Mouse (Mus musculus): Measurements from ENCODE around the gene Smco2. TPM values are rescaled to one million over a fixed set of nuclear protein-coding genes. Genes with fewer than 3 reads are reported as not detected.
A peak's percentile ranks its signal among the peaks of the same experiment; 100 is the strongest.
"Not testable (repeated sequence)": the region's sequence is repeated elsewhere in the genome, so short reads cannot be mapped to it uniquely, and the experiment has no call there.

Gene Smco2
- total and polyA plus RNA-seq, 3 experiments, result 0.76 to 2.0 (median 2.0) TPM

DNA sequence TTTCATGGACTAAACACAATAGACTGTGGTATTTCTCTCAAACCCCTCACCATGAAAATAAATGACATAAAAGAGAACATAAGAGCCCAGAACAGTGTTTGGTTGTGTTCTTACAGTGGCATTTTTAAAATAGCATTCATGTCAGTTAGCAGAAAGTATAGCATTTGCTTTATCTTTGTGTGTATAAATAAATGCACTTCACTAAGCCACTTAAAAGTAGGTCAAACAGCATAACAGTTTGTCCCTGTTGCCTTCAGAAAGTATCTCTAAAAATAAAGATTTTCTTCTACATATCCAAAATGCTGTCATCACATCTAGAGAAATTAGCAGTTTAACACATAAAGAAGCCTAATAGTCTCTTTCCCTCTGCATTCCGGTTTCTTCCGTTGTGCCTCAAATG is 7.5 kb downstream of the Smco2 start:
- Histone ChIP-seq H3K36me3 (ENCODE audit: control insufficient read depth, insufficient read depth, low read length) (no peaks in the 10 kb centered on the region), H3K9ac (ENCODE audit: low read depth, low read length) (no peak overlapping the region), H3K27me3 (ENCODE audit: control insufficient read depth, insufficient read depth, low read length) (no peaks in the 10 kb centered on the region), H3K27ac (peak overlapping the region; percentile 75), H3K4me3 (no peak overlapping the region), H3K4me1 (ENCODE audit: control insufficient read depth, insufficient read depth, low read length) (peaks cover 1% of the 10 kb centered on the region; the same call in 1 of the 2 replicates), H3K79me2 (replicated peaks; ENCODE audit: control insufficient read depth, insufficient read depth, low read length) (no peaks in the 10 kb centered on the region)
- 47% methylated on average over 2 of the region's 2 CpGs for WGBS
- no peak for TF ChIP-seq CTCF (IDR thresholded peaks at IDR 0.05)
- no peak for DNase-seq
- intact Hi-C loops (cut with DNase I), result no loop called here

DNA sequence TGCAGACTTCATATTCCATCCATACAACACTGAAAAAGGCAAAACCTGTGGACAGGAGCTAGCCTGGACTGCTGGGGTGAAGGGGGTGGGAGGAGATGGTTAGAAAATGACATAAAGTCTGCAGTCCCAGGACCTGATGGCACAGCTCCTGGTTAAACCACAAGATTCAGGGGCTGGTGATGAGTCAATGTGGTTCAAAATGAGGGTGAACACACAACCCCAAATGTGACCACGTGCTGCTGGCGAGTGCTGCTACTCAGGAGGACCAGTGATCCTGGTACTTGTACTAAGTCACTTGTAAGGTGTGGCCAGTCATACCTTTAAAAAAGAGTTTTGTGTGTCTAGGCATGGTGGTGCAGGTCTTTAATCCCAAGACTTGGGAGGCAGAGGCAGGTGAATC is 13.2 kb downstream of the Smco2 start:
- Histone ChIP-seq H3K4me3 (no peak overlapping the region), H3K9ac (ENCODE audit: low read depth, low read length) (no peak overlapping the region), H3K27ac (no peak overlapping the region), H3K79me2 (replicated peaks; ENCODE audit: control insufficient read depth, insufficient read depth, low read length) (no peaks in the 10 kb centered on the region), H3K27me3 (ENCODE audit: control insufficient read depth, insufficient read depth, low read length) (no peaks in the 10 kb centered on the region), H3K4me1 (ENCODE audit: control insufficient read depth, insufficient read depth, low read length) (no peaks in the 10 kb centered on the region), H3K36me3 (ENCODE audit: control insufficient read depth, insufficient read depth, low read length) (no peaks in the 10 kb centered on the region)
- intact Hi-C loops (cut with DNase I), result no loop called here
- WGBS, result 96% methylated on average over 2 of the region's 2 CpGs
- TF ChIP-seq EP300 (IDR thresholded peaks at IDR 0.05; ENCODE audit: insufficient read depth, low read depth, low read length), result no peak
- no peak for TF ChIP-seq POLR2A (IDR thresholded peaks at IDR 0.05; ENCODE audit: insufficient read depth, low read depth, low read length)
- no peak for TF ChIP-seq CTCF (IDR thresholded peaks at IDR 0.05)
- no peak for DNase-seq

DNA sequence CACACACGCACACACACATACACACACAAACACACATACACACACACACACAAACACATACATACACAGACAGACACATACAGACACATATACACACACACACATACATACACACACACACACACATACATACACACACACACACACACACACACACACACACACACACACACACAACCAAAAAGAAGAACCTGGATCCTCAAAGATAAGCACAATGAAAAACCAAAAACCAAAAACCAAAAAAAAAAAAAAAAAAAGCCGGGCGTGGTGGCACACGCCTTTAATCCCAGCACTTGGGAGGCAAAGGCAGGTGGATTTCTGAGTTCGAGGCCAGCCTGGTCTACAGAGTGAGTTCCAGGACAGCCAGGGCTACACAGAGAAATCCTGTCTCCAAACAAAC is 14.5 kb downstream of the Smco2 start:
- H3K79me2 ChIP-seq (replicated peaks; ENCODE audit: control insufficient read depth, insufficient read depth, low read length); DNase-seq; H3K4me3 ChIP-seq; H3K9ac ChIP-seq (ENCODE audit: low read depth, low read length); H3K36me3 ChIP-seq (ENCODE audit: control insufficient read depth, insufficient read depth, low read length); H3K4me1 ChIP-seq (ENCODE audit: control insufficient read depth, insufficient read depth, low read length); intact Hi-C loops (cut with DNase I); H3K27me3 ChIP-seq (ENCODE audit: control insufficient read depth, insufficient read depth, low read length); H3K27ac ChIP-seq: not testable (repeated sequence)
- 92% methylated on average over 3 of the region's 5 CpGs for WGBS

DNA sequence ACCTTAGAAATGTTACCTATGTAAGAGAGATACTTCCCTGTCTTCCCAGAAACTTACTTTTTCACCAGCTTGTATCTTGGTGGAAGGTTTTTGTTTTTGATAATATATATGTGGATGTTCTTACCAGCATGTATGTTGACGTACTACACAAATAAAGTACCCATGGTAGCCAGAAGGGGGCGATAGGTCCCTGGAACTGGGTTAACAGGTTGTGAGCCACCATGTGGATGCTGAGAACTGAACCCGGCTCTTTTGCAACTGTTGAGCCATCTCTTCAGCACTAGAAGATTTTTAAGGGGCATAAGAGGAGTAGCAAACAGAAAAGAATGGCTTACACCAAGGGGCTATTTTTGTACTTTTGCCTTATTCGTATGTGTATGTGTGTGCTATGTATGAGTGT is 15.8 kb downstream of the Smco2 start:
- no peak overlapping the region for H3K9ac ChIP-seq (ENCODE audit: low read depth, low read length)
- H3K79me2 ChIP-seq (replicated peaks; ENCODE audit: control insufficient read depth, insufficient read depth, low read length), result no peaks in the 10 kb centered on the region
- intact Hi-C loops (cut with DNase I), result no loop called here
- H3K4me3 ChIP-seq, result no peak overlapping the region
- no peak for DNase-seq
- no peaks in the 10 kb centered on the region for H3K27me3 ChIP-seq (ENCODE audit: control insufficient read depth, insufficient read depth, low read length)
- TF ChIP-seq CTCF (IDR thresholded peaks at IDR 0.05), result peak; percentile 46
- TF ChIP-seq EP300 (IDR thresholded peaks at IDR 0.05; ENCODE audit: insufficient read depth, low read depth, low read length), result no peak
- no peak for TF ChIP-seq POLR2A (IDR thresholded peaks at IDR 0.05; ENCODE audit: insufficient read depth, low read depth, low read length)
- no peaks in the 10 kb centered on the region for H3K36me3 ChIP-seq (ENCODE audit: control insufficient read depth, insufficient read depth, low read length)
- H3K27ac ChIP-seq, result no peak overlapping the region
- no peaks in the 10 kb centered on the region for H3K4me1 ChIP-seq (ENCODE audit: control insufficient read depth, insufficient read depth, low read length)
- 82% methylated on average over 4 of the region's 4 CpGs for WGBS

DNA sequence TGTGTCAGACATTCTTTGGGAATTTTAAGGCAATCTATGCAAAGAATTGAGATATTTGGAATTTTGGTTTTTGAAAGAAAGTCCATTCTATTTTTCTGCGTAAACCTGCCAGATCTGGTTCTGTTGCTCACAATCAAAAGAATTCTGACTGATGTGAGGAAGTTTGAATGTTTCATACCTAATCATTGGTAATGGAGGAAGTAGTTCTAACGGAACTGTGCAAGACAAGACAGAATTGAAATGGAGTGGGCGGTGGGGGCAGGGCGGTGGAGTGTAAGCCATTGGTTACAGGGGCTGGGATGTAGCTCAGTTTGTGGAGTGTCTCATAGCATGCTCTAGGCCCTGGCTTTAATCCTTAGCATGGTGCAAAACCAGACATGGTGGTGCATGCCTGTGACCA is 22.1 kb downstream of the Smco2 start:
- H3K27me3 ChIP-seq (ENCODE audit: control insufficient read depth, insufficient read depth, low read length), result no peaks in the 10 kb centered on the region
- H3K4me1 ChIP-seq (ENCODE audit: control insufficient read depth, insufficient read depth, low read length), result no peaks in the 10 kb centered on the region
- no peaks in the 10 kb centered on the region for H3K36me3 ChIP-seq (ENCODE audit: control insufficient read depth, insufficient read depth, low read length)
- no peak for TF ChIP-seq POLR2A (IDR thresholded peaks at IDR 0.05; ENCODE audit: insufficient read depth, low read depth, low read length)
- TF ChIP-seq CTCF (IDR thresholded peaks at IDR 0.05), result no peak
- no peak for TF ChIP-seq EP300 (IDR thresholded peaks at IDR 0.05; ENCODE audit: insufficient read depth, low read depth, low read length)
- 79% methylated on average over 4 of the region's 4 CpGs for WGBS
- H3K27ac ChIP-seq, result no peak overlapping the region
- H3K4me3 ChIP-seq, result no peak overlapping the region
- intact Hi-C loops (cut with DNase I), result no loop called here
- no peak for DNase-seq
- no peak overlapping the region for H3K9ac ChIP-seq (ENCODE audit: low read depth, low read length)
- H3K79me2 ChIP-seq (replicated peaks; ENCODE audit: control insufficient read depth, insufficient read depth, low read length), result no peaks in the 10 kb centered on the region

DNA sequence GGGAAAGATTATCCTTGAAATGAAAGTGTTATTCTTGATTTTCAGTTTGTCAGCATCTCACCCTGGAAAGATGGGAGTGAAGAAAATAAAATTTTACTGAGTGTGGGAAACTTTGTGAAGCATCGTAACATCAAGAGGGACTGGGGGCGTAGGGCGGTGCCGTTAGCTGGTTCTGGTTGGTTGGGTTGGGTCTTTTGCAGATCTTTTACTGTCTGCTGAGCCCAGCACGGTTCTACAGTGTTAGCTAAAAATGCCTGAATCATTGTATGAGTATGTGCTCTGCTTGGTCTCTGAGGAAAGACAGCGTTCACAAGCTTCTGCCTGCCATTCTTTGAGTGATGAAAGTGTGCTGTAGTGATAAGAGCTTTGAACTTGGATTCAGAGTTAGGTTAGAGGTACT is 24.5 kb downstream of the Smco2 start:
- no peak for DNase-seq
- intact Hi-C loops (cut with DNase I), result no loop called here
- Histone ChIP-seq H3K79me2 (replicated peaks; ENCODE audit: control insufficient read depth, insufficient read depth, low read length) (no peaks in the 10 kb centered on the region), H3K27ac (no peak overlapping the region), H3K9ac (ENCODE audit: low read depth, low read length) (no peak overlapping the region), H3K36me3 (ENCODE audit: control insufficient read depth, insufficient read depth, low read length) (no peaks in the 10 kb centered on the region), H3K4me1 (ENCODE audit: control insufficient read depth, insufficient read depth, low read length) (no peaks in the 10 kb centered on the region), H3K27me3 (ENCODE audit: control insufficient read depth, insufficient read depth, low read length) (no peaks in the 10 kb centered on the region), H3K4me3 (no peak overlapping the region)
- 70% methylated on average over 6 of the region's 6 CpGs for WGBS
- TF ChIP-seq CTCF (IDR thresholded peaks at IDR 0.05), result no peak
- TF ChIP-seq POLR2A (IDR thresholded peaks at IDR 0.05; ENCODE audit: insufficient read depth, low read depth, low read length), result no peak
- no peak for TF ChIP-seq EP300 (IDR thresholded peaks at IDR 0.05; ENCODE audit: insufficient read depth, low read depth, low read length)

DNA sequence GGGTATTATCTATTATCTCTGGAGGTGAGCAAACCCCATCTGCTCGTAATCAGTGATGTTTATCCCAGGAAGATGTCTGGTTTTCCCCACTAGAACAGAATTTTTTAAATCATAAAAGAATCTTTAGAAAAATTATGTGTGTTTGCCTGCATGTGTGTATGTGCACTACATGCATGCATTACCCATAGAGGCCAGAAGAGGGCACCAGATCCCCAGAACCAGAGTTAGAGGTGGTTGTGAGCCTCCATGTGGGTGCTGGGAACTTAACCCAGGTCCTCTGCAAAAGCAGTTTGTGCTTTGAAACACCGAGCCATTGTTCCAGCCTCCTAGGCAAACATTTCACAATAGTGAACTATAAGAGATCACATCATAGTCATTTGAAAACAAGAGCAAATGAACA is 26.9 kb downstream of the Smco2 start:
- Histone ChIP-seq H3K9ac (ENCODE audit: low read depth, low read length) (no peak overlapping the region), H3K27ac (no peak overlapping the region), H3K4me3 (no peak overlapping the region), H3K4me1 (ENCODE audit: control insufficient read depth, insufficient read depth, low read length) (no peaks in the 10 kb centered on the region), H3K79me2 (replicated peaks; ENCODE audit: control insufficient read depth, insufficient read depth, low read length) (no peaks in the 10 kb centered on the region), H3K36me3 (ENCODE audit: control insufficient read depth, insufficient read depth, low read length) (no peaks in the 10 kb centered on the region), H3K27me3 (ENCODE audit: control insufficient read depth, insufficient read depth, low read length) (no peaks in the 10 kb centered on the region)
- intact Hi-C loops (cut with DNase I), result no loop called here
- WGBS, result 95% methylated on average over 2 of the region's 2 CpGs
- TF ChIP-seq EP300 (IDR thresholded peaks at IDR 0.05; ENCODE audit: insufficient read depth, low read depth, low read length) (no peak), CTCF (IDR thresholded peaks at IDR 0.05) (peak; percentile 40)
- DNase-seq, result no peak
